Mouse (Mus musculus): Measurements from ENCODE around the gene Slc28a2.
A peak's percentile ranks its signal among the peaks of the same experiment; 100 is the strongest.
"Not testable (repeated sequence)": the region's sequence is repeated elsewhere in the genome, so short reads cannot be mapped to it uniquely, and the experiment has no call there.

The Slc28a2 gene

DNA sequence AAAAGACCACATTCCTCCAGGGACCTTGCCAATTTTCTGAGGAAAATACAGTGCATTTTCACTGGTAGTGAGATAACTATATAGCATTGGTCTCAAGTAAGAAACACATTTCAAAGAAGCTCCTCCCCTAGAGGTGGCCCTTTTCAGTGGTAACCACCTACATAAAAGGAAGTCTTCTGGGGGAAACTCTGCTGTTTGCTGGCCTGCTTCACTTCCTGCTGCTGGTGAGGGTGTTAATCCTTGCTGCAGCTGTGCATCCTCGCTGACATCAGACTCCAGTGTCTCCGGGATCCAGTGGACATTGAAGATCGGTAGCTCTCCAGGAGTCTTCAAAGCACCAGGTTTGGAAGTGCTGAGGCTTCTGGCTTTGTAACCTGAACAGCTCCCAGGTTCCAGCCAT, at the start of gene Slc28a2:
Slc28a2 (plus strand) TSS at position 278 of the 400 bp plus-strand sequence.
- DNase-seq (ENCODE audit: low spot score), result not testable (repeated sequence)

DNA sequence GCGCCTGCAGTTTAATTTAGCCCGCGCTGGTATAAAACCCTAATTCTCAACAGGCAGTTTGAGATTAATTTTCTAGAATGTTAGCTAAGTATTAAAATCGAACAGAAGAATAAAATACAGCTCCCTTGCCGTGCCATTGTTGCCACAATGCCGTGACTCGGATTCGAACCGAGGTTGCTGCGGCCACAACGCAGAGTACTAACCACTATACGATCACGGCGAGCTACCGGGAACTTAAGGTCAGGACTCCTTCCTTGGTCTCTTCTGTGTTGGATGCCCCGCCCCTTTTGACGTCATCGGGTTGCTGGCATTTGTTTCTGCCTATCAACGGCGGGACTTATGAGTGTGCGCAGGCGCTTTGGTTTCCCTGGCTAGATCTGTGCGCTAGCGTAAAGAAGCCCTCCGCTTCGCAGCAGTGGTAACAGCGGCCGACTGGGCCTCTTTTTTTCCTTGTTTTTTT, 49.0 kb upstream of the Slc28a2 start:
- DNase-seq (ENCODE audit: low spot score), result peak; percentile 99

DNA sequence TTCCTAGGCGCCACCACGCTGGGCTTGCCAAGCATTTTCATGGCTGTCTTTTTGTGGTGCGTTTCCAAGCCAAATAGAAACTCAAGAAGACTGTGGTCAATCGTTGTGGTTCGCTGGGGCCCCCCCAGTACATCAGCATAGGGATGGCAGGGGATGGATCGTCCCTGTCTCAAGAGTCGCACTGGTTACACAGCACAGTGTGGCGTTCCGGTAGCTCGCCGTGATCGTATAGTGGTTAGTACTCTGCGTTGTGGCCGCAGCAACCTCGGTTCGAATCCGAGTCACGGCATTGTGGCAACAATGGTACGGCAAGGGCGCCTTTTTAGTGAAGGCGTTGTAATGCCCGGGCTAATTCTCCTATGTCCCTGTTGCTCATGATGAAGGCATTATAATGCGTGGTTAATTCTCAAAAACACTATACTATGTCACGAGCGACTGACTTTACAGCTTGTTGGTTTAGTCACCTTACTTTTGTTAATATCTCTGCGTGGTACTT, 48.5 kb upstream of the Slc28a2 start:
- peak; percentile 74 for DNase-seq (ENCODE audit: low spot score)

DNA sequence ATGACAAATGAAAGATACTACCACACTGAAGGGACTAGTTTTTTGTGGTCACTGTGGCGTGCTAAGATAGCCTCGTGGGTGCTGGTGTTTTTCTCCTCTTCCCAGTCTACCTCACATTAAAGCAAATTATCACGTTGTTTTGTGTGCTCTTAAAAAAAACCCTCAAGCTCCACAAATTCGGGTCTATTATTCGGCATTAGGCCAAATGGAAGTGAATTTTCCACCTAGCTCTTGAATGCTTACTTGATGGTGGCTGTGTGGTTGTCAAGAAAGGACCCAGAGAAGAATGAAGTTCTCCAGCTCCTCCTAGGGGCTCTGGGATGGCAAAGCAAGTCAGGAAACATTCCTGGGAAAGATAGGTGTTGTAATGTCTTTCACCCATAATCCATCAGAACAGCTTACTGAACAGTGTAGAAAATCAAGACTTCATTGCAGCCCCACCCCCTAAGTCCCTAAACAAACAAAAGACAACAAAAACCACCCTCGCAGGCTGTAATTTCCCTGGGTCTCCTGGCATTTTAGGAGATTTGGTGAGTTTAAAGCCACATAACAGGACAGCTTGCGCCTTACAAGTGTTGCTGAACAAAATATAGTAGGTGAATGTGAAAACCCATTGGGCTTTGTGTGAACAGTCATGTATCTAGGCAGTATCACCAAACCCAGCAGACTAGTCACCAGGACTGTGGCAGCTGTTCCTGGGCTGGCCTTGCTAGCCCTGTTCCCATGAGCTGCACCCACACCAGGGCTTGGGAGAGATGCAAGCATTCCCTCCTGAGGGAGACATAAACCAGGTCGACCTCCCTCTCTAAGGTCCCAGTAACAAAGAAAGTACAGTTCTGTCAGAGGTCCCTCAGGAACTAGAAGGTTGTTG, 47.6 kb upstream of the Slc28a2 start:
- no peak for DNase-seq (ENCODE audit: low spot score)

DNA sequence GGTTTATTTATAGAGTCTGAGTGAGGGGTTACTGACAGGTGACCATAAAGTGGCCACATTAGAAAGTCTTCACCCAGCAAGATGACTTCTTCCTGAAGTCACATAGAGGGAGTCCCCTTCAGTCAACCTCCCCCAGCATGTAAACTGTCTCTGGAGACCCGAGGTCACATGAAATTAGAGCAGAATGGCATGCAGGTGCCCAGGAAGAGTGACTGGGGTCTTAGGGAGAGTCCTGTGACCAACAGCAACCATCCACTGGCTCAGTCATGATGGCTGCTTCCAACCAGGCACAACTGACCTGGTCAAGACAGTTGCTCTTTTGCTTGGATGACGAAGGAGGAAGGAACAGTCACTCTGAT, 47.0 kb upstream of the Slc28a2 start:
- no peak for DNase-seq (ENCODE audit: low spot score)

DNA sequence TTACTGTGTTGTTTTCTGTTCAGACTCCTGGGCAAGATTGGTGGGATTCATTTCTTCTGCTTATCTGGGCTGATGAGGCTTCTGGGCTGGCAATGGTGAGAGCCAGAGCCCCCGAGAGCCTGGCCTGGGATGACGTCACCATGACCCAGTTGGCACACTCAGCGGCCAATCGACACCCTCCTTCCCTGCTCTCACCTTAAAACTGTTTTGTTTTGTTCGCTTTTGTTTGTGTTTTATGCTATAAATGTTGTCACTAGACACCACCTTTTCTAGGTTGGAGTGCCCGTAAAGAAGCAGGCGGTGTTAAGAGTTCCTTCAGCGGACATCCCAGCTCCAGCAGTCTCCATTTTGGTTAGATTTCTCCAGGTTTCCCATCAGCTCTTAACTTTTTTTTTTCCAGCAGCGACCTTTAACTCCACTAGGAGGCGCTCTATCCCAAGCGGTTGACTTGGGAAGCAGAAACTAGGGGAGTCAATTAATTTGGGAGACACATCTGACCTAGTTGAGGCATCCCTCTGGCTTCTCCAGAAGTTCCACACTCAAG, 45.4 kb upstream of the Slc28a2 start:
- no peak for DNase-seq (ENCODE audit: low spot score)

DNA sequence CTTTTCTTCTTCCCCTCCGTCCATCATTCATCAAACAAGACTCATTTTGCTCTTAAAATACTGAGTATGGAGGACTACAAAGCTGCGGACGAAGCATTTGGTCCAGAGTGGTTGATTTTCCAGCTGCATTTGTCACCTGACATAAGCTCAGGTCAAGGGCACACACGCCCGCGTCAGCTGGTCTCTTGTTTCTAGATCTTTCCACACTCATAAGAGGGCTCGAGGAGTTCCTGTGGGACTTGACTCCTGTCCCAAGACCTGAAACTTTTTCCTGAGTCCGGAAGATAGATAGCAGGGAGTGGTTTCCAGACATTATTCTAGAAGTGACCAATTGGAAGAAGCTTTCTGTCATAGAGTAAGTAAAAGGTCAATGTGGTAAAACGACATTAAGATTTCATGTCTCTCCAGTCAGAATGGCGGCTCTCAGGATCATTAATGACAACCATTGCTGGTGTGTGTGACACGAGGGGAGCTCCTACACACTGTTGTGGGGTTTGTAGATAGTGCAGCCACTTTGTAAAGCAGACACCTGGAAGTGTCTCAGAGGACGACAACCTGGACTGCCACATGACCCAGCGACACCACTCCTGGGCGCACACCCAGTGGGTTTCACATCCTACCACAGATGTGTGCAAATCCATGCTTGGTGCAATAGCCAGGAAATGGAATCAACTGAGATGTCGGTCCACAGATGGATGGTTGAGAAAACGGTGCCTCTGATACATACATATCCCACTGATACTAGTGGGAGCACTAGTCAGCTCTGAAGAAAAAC, 44.8 kb upstream of the Slc28a2 start:
- DNase-seq (ENCODE audit: low spot score), result no peak

DNA sequence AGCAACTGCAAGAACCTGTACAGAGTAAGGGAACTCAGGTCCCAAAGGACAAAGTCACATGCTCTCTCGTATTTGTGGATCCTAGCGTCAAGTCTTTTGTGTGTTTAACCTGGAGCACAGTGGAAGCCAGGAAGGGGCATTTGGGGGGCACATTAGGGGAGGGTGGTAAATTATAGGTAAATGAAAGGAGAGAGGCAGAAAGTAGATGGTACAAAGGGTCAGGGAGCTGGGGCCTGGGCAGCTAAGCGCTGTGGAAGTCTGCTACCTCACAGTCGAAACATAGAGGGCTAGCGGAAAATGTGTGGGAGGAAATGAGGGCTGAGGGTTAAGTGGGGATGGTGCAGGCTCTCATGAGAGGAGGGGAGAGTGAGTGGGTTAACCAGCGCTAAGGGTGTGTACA, 44.2 kb upstream of the Slc28a2 start:
- no peak for DNase-seq (ENCODE audit: low spot score)

DNA sequence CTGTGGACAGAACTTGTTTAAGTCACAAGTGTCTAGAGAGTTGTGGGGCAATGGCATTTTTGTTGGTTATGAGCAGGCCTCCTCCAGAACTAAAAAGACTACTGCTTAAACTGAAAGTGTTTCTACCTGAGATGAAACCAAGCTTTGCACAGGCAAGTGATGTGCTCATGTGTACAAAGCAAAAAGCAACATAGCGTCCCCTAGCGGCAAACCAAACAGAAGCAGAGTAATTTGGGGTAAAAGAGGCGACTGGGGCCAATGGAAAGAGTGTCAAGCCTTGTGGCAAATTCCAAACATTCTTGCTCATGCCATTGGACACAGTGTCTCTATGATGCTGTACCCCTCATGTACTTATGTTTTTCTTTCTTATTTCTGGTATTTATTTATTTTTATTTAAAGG, 41.2 kb upstream of the Slc28a2 start:
- DNase-seq (ENCODE audit: low spot score), result no peak

DNA sequence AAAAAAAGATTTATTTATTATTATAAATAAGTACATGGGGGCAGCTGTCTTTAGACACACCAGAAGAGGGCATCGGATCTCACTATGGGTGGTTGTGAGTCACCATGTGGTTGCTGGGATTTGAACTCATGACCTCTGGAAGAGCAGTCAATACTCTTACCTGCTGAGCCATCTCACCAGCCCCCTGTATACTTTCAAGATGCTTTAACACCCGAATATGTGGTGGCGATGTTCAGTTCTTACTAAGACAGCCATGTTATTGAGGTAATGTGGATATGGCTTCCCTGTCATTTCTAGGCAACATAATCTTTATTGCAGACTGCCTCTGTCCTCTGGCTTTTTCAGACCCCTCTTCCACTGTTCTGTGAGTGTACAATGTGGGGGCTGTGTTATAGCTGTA, 39.1 kb upstream of the Slc28a2 start:
- not testable (repeated sequence) for DNase-seq (ENCODE audit: low spot score)

DNA sequence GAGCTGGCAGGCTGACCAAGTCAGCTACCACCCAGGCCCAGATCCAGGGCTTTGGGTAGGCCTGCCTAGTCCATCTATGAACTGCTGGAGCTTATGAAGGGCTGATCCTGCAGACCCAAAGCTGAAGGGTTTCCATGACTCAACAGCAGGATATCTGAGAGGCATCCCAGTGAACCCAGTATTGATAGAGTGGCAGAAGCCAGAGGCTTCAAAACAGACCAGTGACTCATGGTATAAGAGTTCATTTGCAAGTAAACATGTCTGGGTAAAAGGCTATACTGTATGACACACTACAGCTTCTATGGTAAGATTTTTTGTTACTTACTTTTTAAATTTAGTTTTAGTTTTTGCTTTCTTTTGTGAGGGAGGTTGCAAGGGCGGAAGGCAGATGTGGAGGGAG, 30.1 kb upstream of the Slc28a2 start:
- no peak for DNase-seq (ENCODE audit: low spot score)

DNA sequence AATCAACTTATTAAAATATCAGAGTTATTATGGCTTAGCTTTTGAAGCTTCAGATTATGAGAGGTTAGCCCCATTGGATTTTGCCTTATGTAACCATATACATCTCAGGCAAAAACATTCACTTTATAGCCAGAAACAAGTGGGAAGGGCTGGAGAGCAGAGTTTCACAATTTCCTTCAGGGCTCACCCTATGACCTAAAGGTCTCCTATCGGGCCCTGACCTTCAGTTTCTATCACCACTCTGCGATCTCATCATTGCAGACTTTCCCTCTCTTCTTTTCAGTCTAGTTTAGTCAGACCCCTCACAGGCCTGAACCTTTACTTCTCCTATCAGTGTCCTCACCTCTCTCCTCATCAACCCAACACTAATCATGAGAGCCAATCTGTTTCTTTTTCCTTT, 18.7 kb upstream of the Slc28a2 start:
- DNase-seq (ENCODE audit: low spot score), result no peak

DNA sequence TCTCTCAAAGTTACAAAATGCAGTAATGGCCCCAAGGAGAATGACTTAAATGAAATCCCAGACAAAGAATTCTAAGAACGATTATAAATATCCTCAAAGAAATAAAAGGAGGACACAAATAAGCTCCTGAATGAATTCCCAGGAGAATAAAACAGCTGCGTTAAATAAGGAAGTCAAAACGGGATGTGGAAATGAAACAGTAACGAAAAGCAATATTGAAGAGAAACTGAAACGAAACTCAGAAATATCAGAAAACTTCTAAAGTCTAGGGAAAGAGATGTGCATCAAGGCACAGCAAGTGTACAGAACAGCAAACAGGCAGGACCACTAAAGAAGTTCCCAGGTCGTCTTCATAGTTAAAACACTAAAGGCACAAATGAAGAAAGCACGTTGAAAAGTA, 17.3 kb upstream of the Slc28a2 start:
- DNase-seq (ENCODE audit: low spot score), result no peak

DNA sequence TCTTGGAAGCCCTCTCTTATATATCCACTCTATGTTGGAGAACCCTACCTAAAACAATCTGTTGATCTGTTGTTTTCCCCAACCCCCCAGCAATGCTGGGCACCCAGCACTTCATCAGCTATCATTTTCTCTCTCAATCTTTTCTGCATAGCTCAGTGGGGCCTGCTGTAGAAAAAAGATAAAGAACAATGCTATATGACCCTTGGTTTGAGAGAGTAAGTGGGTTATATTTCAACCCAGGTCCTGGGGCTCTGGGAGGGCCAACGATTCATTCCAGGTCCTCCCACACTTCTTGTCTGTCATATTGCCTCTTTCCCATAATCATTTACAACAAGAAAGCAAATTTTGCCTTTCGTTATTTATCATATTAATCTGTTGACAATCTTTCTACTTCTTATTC, 368 bp downstream of the Slc28a2 start:
- not testable (repeated sequence) for DNase-seq (ENCODE audit: low spot score)

DNA sequence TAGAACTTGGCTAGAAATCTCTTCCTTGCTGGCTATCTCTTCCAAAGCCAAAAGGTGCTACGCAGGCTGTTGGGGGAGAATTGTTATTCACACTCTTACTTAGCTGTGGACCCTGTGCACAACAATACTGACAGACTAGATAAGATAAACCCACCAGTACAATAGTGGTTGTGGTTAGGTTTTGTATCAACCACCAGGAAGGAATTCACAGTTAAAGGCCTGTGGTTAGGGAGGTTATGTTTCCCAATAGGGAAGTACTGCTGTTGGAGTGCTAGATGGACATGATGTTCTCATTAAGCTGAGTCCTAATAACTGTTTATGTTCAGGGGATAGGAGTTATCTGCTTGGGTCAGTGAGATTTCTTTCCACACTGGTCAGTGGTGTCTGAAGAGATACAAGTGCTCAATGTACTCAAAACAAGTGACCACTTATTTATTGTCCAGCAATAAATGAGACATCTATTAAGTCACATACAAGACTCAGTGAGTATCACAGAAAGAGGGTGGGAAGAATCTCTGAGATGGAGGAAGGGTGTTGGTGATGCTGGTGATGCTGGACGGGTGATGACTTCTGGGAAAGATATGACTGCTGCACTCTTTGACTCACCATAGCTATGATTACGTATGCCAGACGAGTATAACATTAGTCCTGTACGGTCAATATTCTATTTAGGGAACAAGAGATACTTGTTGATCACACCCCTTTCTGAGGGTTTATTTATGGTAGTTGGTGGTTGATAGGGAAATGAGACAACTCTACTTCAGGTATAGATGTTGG, 12.6 kb downstream of the Slc28a2 start:
- not testable (repeated sequence) for DNase-seq (ENCODE audit: low spot score)

DNA sequence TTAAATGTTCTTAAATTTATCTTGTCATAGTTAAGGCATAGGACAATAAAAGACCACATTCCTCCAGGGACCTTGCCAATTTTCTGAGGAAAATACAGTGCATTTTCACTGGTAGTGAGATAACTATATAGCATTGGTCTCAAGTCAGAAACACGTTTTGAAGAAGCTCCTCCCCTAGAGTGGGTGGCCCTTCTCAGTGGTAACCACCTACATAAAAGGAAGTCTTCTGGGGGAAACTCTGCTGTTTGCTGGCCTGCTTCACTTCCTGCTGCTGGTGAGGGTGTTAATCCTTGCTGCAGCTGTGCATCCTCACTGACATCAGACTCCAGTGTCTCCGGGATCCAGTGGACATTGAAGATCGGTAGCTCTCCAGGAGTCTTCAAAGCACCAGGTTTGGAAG, 14.2 kb downstream of the Slc28a2 start:
- DNase-seq (ENCODE audit: low spot score), result not testable (repeated sequence)

DNA sequence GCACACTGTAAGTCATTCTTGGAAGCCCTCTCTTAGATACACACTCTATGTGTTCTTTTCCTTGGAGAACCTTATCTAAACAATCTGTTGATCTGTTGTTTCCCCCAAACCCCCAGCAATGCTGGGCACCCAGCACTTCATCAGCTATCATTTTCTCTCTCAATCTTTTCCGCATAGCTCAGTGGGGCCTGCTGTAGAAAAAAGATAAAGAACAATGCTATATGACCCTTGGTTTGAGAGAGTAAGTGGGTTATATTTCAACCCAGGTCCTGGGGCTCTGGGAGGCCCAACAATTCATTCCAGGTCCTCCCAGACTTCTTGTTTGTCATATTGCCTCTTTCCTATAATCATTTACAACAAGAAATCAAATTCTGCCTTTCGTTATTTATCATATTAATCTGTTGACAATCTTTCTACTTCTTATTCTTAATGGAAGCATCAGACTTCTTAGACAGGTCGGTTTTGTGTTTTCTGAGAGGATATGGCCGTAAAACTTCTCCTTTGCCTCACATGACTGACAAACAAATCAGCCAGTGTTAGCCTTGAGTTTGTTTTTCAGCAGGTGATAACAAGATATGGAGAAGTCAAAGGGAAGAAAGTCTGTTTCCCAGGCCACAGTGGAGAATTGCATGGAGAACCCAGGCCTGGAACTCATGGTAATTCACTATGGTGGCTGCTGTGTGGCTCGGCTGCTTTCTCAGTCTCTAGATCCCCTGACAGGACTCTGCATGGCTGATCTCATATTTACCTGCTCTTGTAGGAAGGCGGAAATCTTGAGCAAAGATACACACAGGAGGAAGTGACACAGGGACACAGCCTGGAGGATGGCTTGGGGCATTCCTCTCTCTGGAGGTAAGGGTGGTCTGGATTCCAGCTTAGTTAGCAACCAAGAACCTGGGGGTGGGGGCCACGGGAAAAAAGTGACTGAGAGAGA, 15.0 kb downstream of the Slc28a2 start:
- DNase-seq (ENCODE audit: low spot score), result no peak

DNA sequence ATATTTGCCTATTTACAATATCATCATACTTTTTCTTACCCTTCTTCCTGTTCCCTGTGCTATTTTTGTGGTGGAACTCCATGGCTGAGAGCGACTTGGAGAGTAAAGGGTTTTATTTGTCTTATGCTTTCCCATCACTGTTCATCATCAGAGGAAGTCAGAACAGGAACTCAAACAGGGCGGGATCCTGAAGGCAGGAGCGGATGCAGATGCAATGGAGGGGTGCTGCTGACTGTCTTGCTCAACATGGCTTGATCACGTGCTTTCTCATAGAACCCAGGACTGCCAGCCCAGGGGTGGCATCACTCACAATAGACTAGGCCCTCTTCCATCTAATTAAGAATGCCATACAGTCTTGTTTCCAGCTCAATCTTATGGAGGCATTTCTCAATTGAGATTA, 24.1 kb downstream of the Slc28a2 start:
- DNase-seq (ENCODE audit: low spot score), result no peak

DNA sequence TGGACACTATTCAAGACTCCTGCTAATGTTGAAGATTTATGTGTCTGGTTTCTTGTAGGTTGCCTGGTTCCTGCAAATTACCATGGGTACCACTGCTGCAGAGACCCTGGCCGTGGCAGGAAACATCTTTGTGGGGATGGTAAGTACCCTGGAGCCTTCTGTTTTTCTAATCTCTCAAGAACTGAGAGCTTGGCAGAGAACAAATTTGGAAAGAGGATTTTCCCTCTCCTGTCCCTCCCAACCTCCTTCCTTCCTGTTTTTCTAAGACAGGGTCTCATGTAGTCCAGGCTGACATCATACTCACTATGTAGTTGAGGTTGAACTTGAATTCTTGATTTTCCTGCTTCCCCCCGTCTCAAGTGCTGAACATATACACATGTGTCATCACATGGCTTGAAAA, 26.1 kb downstream of the Slc28a2 start:
- no peak for DNase-seq (ENCODE audit: low spot score)

DNA sequence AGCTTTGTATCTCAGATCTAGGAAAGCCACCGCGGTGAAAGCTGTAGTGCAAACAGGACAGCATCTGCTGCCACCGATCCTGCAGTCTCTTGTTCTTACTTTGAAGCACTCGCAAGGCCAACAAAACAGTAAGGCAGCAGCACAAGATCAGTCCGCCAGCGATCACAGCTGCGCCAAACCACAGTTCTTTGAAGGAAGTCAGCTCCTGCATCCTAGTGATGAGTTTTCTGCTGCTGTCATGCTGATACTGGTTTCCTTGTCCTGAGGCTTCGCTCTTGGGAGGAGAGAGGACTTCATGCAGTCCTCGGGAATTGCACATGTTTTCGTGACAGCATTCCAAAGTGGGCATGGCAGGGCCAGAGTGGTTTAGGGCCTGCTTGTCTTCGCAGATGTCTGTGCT, 40.6 kb downstream of the Slc28a2 start:
- no peak for DNase-seq (ENCODE audit: low spot score)

All from layer of hippocampus, adult 11-12 months (tissue).